Mouse (Mus musculus): ENCODE data around the gene Rap1gap2. TPM values are rescaled to one million over a fixed set of nuclear protein-coding genes. Genes with fewer than 3 reads are reported as not detected.
A peak's percentile ranks its signal among the peaks of the same experiment; 100 is the strongest.

Rap1gap2 gene
- polyA plus RNA-seq (2015; fragmentation: Nextera tagmentation; extraction: Ambion mirVana): 5.5 and 6.2 TPM in 2 replicates

- Histone ChIP-seq H3K36me3 (ENCODE audit: insufficient read depth, low read length) (no peaks in the 10 kb centered on the region), H3K4me2 (replicated peaks; ENCODE audit: low read depth, low read length) (peak within 1 kb of the TSS; percentile 55), H3K4me3 (ENCODE audit: low read length) (peak within 1 kb of the TSS; percentile 36), H3K4me1 (ENCODE audit: insufficient read depth, low read length) (peaks cover 10% of the 10 kb centered on the region), H3K27ac (ENCODE audit: low read length) (no peak within 1 kb of the TSS), H3K27me3 (ENCODE audit: insufficient read depth, low read length) (peaks cover 45% of the 10 kb centered on the region), H3K9ac (replicated peaks; ENCODE audit: low read length) (0 out of 2 replicates have a peak within 1 kb of the TSS, but pooled peaks have one; percentile 6), H3K9me3 (ENCODE audit: low read length) (no peaks in the 10 kb centered on the region)
- ATAC-seq (ENCODE audit: low FRiP score, low TSS enrichment): peak; percentile 42; the same call in 1 of the 2 replicates
- 2% methylated on average over 50 of the region's 50 CpGs for WGBS
Measured at GRCm38 (mm10) chr11:74610545-74611176, at the start of gene Rap1gap2. Rap1gap2 (minus strand) TSS chr11:74610915.

- peak; percentile 35; the same call in 1 of the 2 replicates for ATAC-seq (ENCODE audit: low FRiP score, low TSS enrichment)
- Histone ChIP-seq H3K36me3 (ENCODE audit: insufficient read depth, low read length) (peaks cover 87% of the 10 kb centered on the region), H3K9me3 (ENCODE audit: low read length) (peaks cover 9% of the 10 kb centered on the region), H3K9ac (replicated peaks; ENCODE audit: low read length) (no peak overlapping the region), H3K4me1 (ENCODE audit: insufficient read depth, low read length) (no peaks in the 10 kb centered on the region), H3K27me3 (ENCODE audit: insufficient read depth, low read length) (no peaks in the 10 kb centered on the region), H3K4me3 (ENCODE audit: low read length) (no peak overlapping the region), H3K4me2 (replicated peaks; ENCODE audit: low read depth, low read length) (no peak overlapping the region), H3K27ac (ENCODE audit: low read length) (no peak overlapping the region)
- whole genome bisulfite sequencing: 92% methylated on average over 13 of the region's 13 CpGs
Measured at GRCm38 (mm10) chr11:74660336-74660735, 49.6 kb upstream of the Rap1gap2 start.

GRCm38 (mm10) chr11:74655941-74656340, 45.2 kb upstream of the Rap1gap2 start:
- peaks cover 45% of the 10 kb centered on the region for H3K36me3 ChIP-seq (ENCODE audit: insufficient read depth, low read length)
- no peaks in the 10 kb centered on the region for H3K27me3 ChIP-seq (ENCODE audit: insufficient read depth, low read length)
- no peak for ATAC-seq (ENCODE audit: low FRiP score, low TSS enrichment)
- WGBS: 88% methylated on average over 3 of the region's 3 CpGs
- H3K4me1 ChIP-seq (ENCODE audit: insufficient read depth, low read length): peaks cover 27% of the 10 kb centered on the region
- H3K9me3 ChIP-seq (ENCODE audit: low read length): peaks cover 9% of the 10 kb centered on the region
- H3K27ac ChIP-seq (ENCODE audit: low read length): no peak overlapping the region
- no peak overlapping the region for H3K9ac ChIP-seq (replicated peaks; ENCODE audit: low read length)
- H3K4me2 ChIP-seq (replicated peaks; ENCODE audit: low read depth, low read length): no peak overlapping the region
- no peak overlapping the region for H3K4me3 ChIP-seq (ENCODE audit: low read length)

GRCm38 (mm10) chr11:74653385-74653784, 42.7 kb upstream of the Rap1gap2 start:
- Histone ChIP-seq H3K9me3 (ENCODE audit: low read length) (peaks cover 9% of the 10 kb centered on the region), H3K27me3 (ENCODE audit: insufficient read depth, low read length) (no peaks in the 10 kb centered on the region), H3K4me2 (replicated peaks; ENCODE audit: low read depth, low read length) (peak overlapping the region; percentile 0; the same call in 1 of the 2 replicates), H3K4me3 (ENCODE audit: low read length) (no peak overlapping the region), H3K4me1 (ENCODE audit: insufficient read depth, low read length) (peaks cover 36% of the 10 kb centered on the region), H3K9ac (replicated peaks; ENCODE audit: low read length) (peak overlapping the region; percentile 24; the same call in 1 of the 2 replicates), H3K27ac (ENCODE audit: low read length) (peak overlapping the region; percentile 36; the same call in 1 of the 2 replicates), H3K36me3 (ENCODE audit: insufficient read depth, low read length) (peaks cover 20% of the 10 kb centered on the region)
- ATAC-seq (ENCODE audit: low FRiP score, low TSS enrichment): no peak
- 27% methylated on average over 6 of the region's 6 CpGs for WGBS

- H3K9me3 ChIP-seq (ENCODE audit: low read length): peaks cover 3% of the 10 kb centered on the region
- 86% methylated on average over 4 of the region's 4 CpGs for WGBS
- H3K27me3 ChIP-seq (ENCODE audit: insufficient read depth, low read length): no peaks in the 10 kb centered on the region
- H3K4me1 ChIP-seq (ENCODE audit: insufficient read depth, low read length): peaks cover 36% of the 10 kb centered on the region
- H3K4me3 ChIP-seq (ENCODE audit: low read length): no peak overlapping the region
- ATAC-seq (ENCODE audit: low FRiP score, low TSS enrichment): no peak
- peaks cover 14% of the 10 kb centered on the region for H3K36me3 ChIP-seq (ENCODE audit: insufficient read depth, low read length)
- H3K9ac ChIP-seq (replicated peaks; ENCODE audit: low read length): 0 out of 2 replicates have a peak overlapping the region, but pooled peaks have one; percentile 17
- peak overlapping the region; percentile 0; the same call in 1 of the 2 replicates for H3K4me2 ChIP-seq (replicated peaks; ENCODE audit: low read depth, low read length)
- H3K27ac ChIP-seq (ENCODE audit: low read length): no peak overlapping the region
Measured at GRCm38 (mm10) chr11:74652791-74653191, 42.1 kb upstream of the Rap1gap2 start.

- 46% methylated on average over 4 of the region's 4 CpGs for WGBS
- H3K9ac ChIP-seq (replicated peaks; ENCODE audit: low read length): peak overlapping the region; percentile 88
Measured at GRCm38 (mm10) chr11:74650576-74651100, 39.9 kb upstream of the Rap1gap2 start.

GRCm38 (mm10) chr11:74649647-74650551, 39.2 kb upstream of the Rap1gap2 start:
- Histone ChIP-seq H3K27me3 (ENCODE audit: insufficient read depth, low read length) (no peaks in the 10 kb centered on the region), H3K4me1 (ENCODE audit: insufficient read depth, low read length) (peaks cover 36% of the 10 kb centered on the region), H3K36me3 (ENCODE audit: insufficient read depth, low read length) (no peaks in the 10 kb centered on the region), H3K9ac (replicated peaks; ENCODE audit: low read length) (peak overlapping the region; percentile 88), H3K4me2 (replicated peaks; ENCODE audit: low read depth, low read length) (peak overlapping the region; percentile 88), H3K9me3 (ENCODE audit: low read length) (no peaks in the 10 kb centered on the region), H3K4me3 (ENCODE audit: low read length) (peak overlapping the region; percentile 98), H3K27ac (ENCODE audit: low read length) (peak overlapping the region; percentile 89)
- WGBS: under 1% methylated on average over 53 of the region's 53 CpGs
- peak; percentile 64 for ATAC-seq (ENCODE audit: low FRiP score, low TSS enrichment)

More at GRCm38 (mm10) chr11:74650576-74651100, 39.9 kb upstream of the Rap1gap2 start:
- peaks cover 36% of the 10 kb centered on the region for H3K4me1 ChIP-seq (ENCODE audit: insufficient read depth, low read length)
- ATAC-seq (ENCODE audit: low FRiP score, low TSS enrichment): no peak
- H3K4me2 ChIP-seq (replicated peaks; ENCODE audit: low read depth, low read length): peak overlapping the region; percentile 88
- H3K36me3 ChIP-seq (ENCODE audit: insufficient read depth, low read length): no peaks in the 10 kb centered on the region
- H3K27me3 ChIP-seq (ENCODE audit: insufficient read depth, low read length): no peaks in the 10 kb centered on the region
- no peaks in the 10 kb centered on the region for H3K9me3 ChIP-seq (ENCODE audit: low read length)
- peak overlapping the region; percentile 89 for H3K27ac ChIP-seq (ENCODE audit: low read length)
- peak overlapping the region; percentile 98 for H3K4me3 ChIP-seq (ENCODE audit: low read length)

- peak within 1 kb of the TSS; percentile 88 for H3K9ac ChIP-seq (replicated peaks; ENCODE audit: low read length)
- peak within 1 kb of the TSS; percentile 88 for H3K4me2 ChIP-seq (replicated peaks; ENCODE audit: low read depth, low read length)
- H3K36me3 ChIP-seq (ENCODE audit: insufficient read depth, low read length): no peaks in the 10 kb centered on the region
- H3K27ac ChIP-seq (ENCODE audit: low read length): peak within 1 kb of the TSS; percentile 89
- WGBS: under 1% methylated on average over 44 of the region's 58 CpGs
- H3K27me3 ChIP-seq (ENCODE audit: insufficient read depth, low read length): no peaks in the 10 kb centered on the region
- H3K9me3 ChIP-seq (ENCODE audit: low read length): no peaks in the 10 kb centered on the region
- peak within 1 kb of the TSS; percentile 98 for H3K4me3 ChIP-seq (ENCODE audit: low read length)
- peak; percentile 94 for ATAC-seq (ENCODE audit: low FRiP score, low TSS enrichment)
- peaks cover 36% of the 10 kb centered on the region for H3K4me1 ChIP-seq (ENCODE audit: insufficient read depth, low read length)
Measured at GRCm38 (mm10) chr11:74649095-74649646, 38.5 kb upstream of the Rap1gap2 start, which contains the start of gene Cluh. Cluh (plus strand) TSS chr11:74649495.

GRCm38 (mm10) chr11:74648676-74649075, 38.0 kb upstream of the Rap1gap2 start:
- H3K27ac ChIP-seq (ENCODE audit: low read length): peak overlapping the region; percentile 89; the same call in 1 of the 2 replicates
- peak; percentile 17 for ATAC-seq (ENCODE audit: low FRiP score, low TSS enrichment)
- H3K27me3 ChIP-seq (ENCODE audit: insufficient read depth, low read length): no peaks in the 10 kb centered on the region
- peak overlapping the region; percentile 88 for H3K9ac ChIP-seq (replicated peaks; ENCODE audit: low read length)
- no peaks in the 10 kb centered on the region for H3K36me3 ChIP-seq (ENCODE audit: insufficient read depth, low read length)
- H3K4me3 ChIP-seq (ENCODE audit: low read length): peak overlapping the region; percentile 98
- H3K4me1 ChIP-seq (ENCODE audit: insufficient read depth, low read length): peaks cover 36% of the 10 kb centered on the region
- no peaks in the 10 kb centered on the region for H3K9me3 ChIP-seq (ENCODE audit: low read length)
- 7% methylated on average over 1 of the region's 1 CpGs for WGBS
- peak overlapping the region; percentile 88 for H3K4me2 ChIP-seq (replicated peaks; ENCODE audit: low read depth, low read length)
